Mouse (Mus musculus) hindbrain, embryonic 16.5 days (tissue): ENCODE data around the gene Tsks. TPM values are rescaled to one million over a fixed set of nuclear protein-coding genes. Genes with fewer than 3 reads are reported as not detected.

ENCODE experiments used
- ATAC-seq: fragments of 200-750 bp; cut with Nextera tagmentation; 2 replicates; pipeline ENCODE4 v1.8.0; 2017; ENCODE audit warnings: moderate TSS enrichment, moderate library complexity
- H3K27ac ChIP-seq: fragments of 300-500 bp; sonication (generic); 2 replicates; pipeline ENCODE4 v1.5.1; 2014; ENCODE audit warnings: low read depth, mild to moderate bottlenecking, control low read depth, low read length, moderate library complexity
- H3K27me3 ChIP-seq: fragments of 300-500 bp; sonication (generic); replicated peaks from 2 replicates; pipeline ENCODE4 v1.6.1; 2014; ENCODE audit warnings: low read length; ENCODE audit not compliant: control insufficient read depth, insufficient read depth
- H3K36me3 ChIP-seq: fragments of 300-500 bp; sonication (generic); 2 replicates; pipeline ENCODE4 v1.6.1; 2014; ENCODE audit warnings: mild to moderate bottlenecking, low read length, moderate library complexity, mixed read lengths; ENCODE audit not compliant: control insufficient read depth, insufficient read depth
- H3K4me1 ChIP-seq: fragments of 300-500 bp; sonication (generic); 2 replicates; pipeline ENCODE4 v1.6.1; 2014; ENCODE audit warnings: low read depth, low read length; ENCODE audit not compliant: control insufficient read depth, insufficient read depth
- H3K4me2 ChIP-seq: fragments of 300-500 bp; sonication (generic); 2 replicates; pipeline ENCODE4 v1.6.1; 2014; ENCODE audit warnings: mild to moderate bottlenecking, low read length, control low read depth, moderate library complexity
- H3K4me3 ChIP-seq: fragments of 300-500 bp; sonication (generic); 2 replicates; pipeline ENCODE4 v1.5.1; 2014; ENCODE audit warnings: mild to moderate bottlenecking, low read length, control low read depth, moderate library complexity
- H3K9ac ChIP-seq: fragments of 300-500 bp; sonication (generic); 2 replicates; pipeline ENCODE4 v1.6.1; 2014; ENCODE audit warnings: low read depth, mild to moderate bottlenecking, control low read depth, low read length, moderate library complexity
- H3K9me3 ChIP-seq: fragments of 300-500 bp; sonication (generic); 2 replicates; pipeline ENCODE4 v1.6.1; 2014; ENCODE audit warnings: mild to moderate bottlenecking, low read length, moderate library complexity; ENCODE audit not compliant: control insufficient read depth
- WGBS: fragments of 180-500 bp; shearing (Covaris S2); extraction: QIAGEN DNeasy Blood & Tissue Kit; methylation state at CpG from one replicate; pipeline ENCODE4 v1.1.7; 2014; 5-methylcytosine and 5-hydroxymethylcytosine counted together
- polyA plus RNA-seq: library from polyadenylated mRNA; unstranded; fragments of >200 nt; fragmentation: Nextera tagmentation; extraction: Ambion mirVana; gene quantifications from 2 replicates; pipeline ENCODE4 v1.2.1, GENCODE M21; 2015

The Tsks gene
- polyA plus RNA-seq, 1 experiment from 2014 or later = not detected

DNA sequence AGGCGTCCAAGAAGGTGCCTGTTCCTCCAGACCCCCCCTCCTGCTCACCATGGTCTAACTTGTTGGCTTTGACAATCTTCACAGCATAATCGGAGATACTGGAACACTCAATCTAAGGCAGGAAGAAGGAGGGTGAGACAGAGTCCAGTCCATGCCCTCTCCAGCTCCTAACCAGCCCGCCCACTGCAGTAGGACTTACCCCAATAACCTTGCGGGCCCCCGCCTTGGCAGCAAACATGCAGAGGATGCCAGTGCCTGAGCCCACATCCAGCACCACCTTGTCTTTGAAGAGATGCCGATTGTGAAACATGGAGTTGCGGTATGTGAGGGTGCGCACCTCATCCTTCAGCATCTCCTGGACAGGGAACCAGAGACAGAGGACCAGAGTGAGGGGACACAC is 38.5 kb downstream of the Tsks start:
- WGBS = 96% methylated on average over 8 of the region's 8 CpGs

DNA sequence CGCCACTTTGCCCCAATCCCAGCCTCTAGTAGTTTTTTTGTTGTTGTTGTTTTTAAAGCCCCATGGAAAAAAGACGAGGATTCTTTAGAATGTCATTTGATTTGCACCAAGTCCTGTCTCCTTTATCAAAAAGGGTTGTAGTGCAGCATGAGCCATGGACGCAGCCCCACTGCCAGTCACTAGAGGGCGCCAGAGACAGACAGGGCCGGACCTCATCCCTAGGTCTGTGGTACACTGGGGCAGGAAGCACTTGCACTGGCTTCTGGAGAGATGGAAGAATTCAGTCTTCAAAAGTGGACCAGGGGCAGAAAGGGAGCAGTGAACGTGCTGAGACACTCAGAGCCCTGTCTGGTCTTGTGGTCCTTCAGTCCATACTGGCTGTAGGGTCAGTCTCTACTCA is 40.1 kb downstream of the Tsks start:
- 37% methylated on average over 6 of the region's 6 CpGs for WGBS
- Histone ChIP-seq H3K9me3 (no peaks in the 10 kb centered on the region), H3K36me3 (peaks cover 32% of the 10 kb centered on the region), H3K4me3 (no peak overlapping the region), H3K4me2 (no peak overlapping the region), H3K4me1 (peaks cover 22% of the 10 kb centered on the region), H3K9ac (no peak overlapping the region), H3K27ac (no peak overlapping the region), H3K27me3 (no peaks in the 10 kb centered on the region)
- no peak for ATAC-seq

More for the DNA sequence above, 38.5 kb downstream of the Tsks start:
- H3K4me2 ChIP-seq = no peak overlapping the region
- no peak for ATAC-seq
- H3K27ac ChIP-seq = no peak overlapping the region
- peaks cover 46% of the 10 kb centered on the region for H3K36me3 ChIP-seq
- no peaks in the 10 kb centered on the region for H3K9me3 ChIP-seq
- no peak overlapping the region for H3K4me3 ChIP-seq
- H3K27me3 ChIP-seq = no peaks in the 10 kb centered on the region
- peaks cover 18% of the 10 kb centered on the region for H3K4me1 ChIP-seq
- H3K9ac ChIP-seq = no peak overlapping the region

DNA sequence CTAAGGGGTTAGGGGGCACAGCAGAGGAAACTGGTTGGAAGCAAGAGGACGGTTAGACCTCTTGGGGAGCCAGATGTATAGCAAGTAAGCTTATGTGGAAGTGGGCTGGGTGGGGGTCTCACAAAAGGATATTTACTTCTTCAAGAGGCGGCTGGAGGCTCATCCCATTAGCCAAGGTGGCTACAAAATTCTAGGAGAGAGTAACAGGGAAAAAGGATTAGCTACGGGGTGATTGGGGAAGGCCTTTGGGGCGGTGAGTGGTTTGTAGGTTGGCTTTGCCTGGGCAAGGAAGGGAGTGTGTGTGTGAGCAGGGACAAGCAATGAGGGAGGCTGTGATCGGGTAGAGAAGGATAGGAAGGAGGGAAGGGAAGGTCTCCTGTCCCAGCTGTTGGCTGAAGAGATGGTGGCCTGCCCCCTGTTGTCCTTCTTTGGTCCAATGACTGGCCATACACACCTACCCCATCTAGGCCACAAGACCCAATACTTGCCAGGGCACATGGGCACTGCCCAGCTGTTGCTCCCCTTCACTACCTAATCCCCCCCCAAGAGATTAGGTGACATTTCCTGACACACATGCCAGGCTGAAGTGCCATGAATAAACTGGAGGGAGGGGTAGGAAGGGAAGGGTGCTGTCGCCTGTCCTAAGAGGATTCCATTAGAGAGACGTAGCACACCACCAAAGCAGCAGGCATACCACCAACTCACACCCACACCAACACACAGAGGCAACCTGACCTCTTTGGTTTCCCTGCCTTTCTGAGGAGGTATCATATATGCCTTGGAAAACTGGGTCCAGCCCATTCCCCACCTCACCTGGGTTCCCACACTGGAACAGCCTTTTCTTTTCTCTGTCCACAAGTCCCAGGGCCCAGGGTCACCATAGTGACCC is 41.2 kb downstream of the Tsks start:
- Histone ChIP-seq H3K9me3 (no peaks in the 10 kb centered on the region), H3K36me3 (peaks cover 24% of the 10 kb centered on the region), H3K27me3 (no peaks in the 10 kb centered on the region), H3K27ac (no peak overlapping the region; the same call in 1 of the 2 replicates), H3K4me2 (peak overlapping the region; percentile 77), H3K9ac (0 out of 2 replicates have a peak overlapping the region, but pooled peaks have one; percentile 44), H3K4me3 (peak overlapping the region; percentile 94), H3K4me1 (peaks cover 28% of the 10 kb centered on the region)
- 70% methylated on average over 7 of the region's 7 CpGs for WGBS
- no peak for ATAC-seq

DNA sequence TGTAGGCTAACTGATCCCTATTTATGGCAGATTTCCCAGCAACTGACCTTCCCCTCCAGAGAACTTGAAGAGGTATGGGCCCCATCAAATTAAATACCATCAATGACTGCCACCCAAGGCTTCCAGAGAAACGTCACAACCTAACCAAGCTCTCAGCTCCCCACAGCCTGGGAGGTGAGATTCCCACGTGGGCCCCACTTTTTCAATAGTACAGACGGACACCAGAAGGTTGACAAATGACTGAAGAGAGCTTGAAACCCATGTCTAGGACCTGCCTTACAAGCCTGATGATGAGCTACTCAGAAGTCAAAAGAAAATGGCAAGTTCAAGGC is 41.8 kb downstream of the Tsks start:
- Histone ChIP-seq H3K4me2 (peak overlapping the region; percentile 77), H3K27ac (no peak overlapping the region), H3K27me3 (no peaks in the 10 kb centered on the region), H3K4me1 (peaks cover 28% of the 10 kb centered on the region), H3K36me3 (peaks cover 21% of the 10 kb centered on the region), H3K4me3 (peak overlapping the region; percentile 94), H3K9me3 (no peaks in the 10 kb centered on the region), H3K9ac (no peak overlapping the region)
- no peak for ATAC-seq
- WGBS = 39% methylated on average over 3 of the region's 3 CpGs

DNA sequence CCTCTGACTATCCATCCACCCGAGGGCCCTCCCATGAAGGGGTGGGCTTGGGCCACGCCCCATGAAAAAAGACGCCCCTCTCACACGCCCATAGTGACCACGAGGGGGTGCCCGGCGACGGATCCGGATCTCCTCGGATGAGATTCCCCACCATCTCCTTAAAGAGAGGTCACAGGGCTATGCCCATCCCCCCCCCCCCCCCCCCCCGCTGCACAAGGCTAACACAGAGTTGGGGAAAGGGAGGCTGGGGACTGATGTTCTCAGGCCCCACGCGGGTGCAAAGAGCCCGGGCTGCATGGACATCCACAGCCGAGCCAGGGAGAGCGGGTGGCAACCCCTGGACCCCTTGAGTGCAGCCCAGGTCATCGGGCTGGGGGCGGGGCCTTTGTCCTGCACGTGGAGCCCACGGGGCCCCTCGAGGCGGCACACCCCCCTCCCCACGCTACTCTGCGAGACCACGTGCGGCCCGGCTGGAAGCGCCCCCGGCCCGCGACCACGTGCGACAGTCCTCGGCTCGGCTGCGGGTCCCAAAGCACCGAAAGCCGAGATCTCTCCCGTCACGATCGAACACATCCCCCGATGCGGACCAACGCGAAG is 42.7 kb downstream of the Tsks start:
- H3K4me3 ChIP-seq = peak overlapping the region; percentile 94
- ATAC-seq = no peak; the same call in 1 of the 2 replicates
- WGBS = under 1% methylated on average over 41 of the region's 45 CpGs

GRCm38 (mm10) chr7:44986192-44986878 is 43.3 kb downstream of the Tsks start, which contains the start of gene Prmt1:
Gene Prmt1 (minus strand): TSS chr7:44986568.
- ATAC-seq = peak; percentile 98
- Histone ChIP-seq H3K4me3 (peak within 1 kb of the TSS; percentile 94), H3K4me1 (peaks cover 28% of the 10 kb centered on the region), H3K36me3 (peaks cover 8% of the 10 kb centered on the region), H3K27ac (peak within 1 kb of the TSS; percentile 96), H3K9ac (peak within 1 kb of the TSS; percentile 97), H3K9me3 (no peaks in the 10 kb centered on the region), H3K4me2 (peak within 1 kb of the TSS; percentile 85), H3K27me3 (no peaks in the 10 kb centered on the region)
- WGBS = under 1% methylated on average over 42 of the region's 42 CpGs

More for the DNA sequence above, 42.7 kb downstream of the Tsks start:
- H3K4me1 ChIP-seq = peaks cover 28% of the 10 kb centered on the region
- no peaks in the 10 kb centered on the region for H3K9me3 ChIP-seq
- peak overlapping the region; percentile 97 for H3K9ac ChIP-seq
- peak overlapping the region; percentile 96 for H3K27ac ChIP-seq
- H3K27me3 ChIP-seq = no peaks in the 10 kb centered on the region
- H3K36me3 ChIP-seq = peaks cover 14% of the 10 kb centered on the region
- H3K4me2 ChIP-seq = peak overlapping the region; percentile 77

DNA sequence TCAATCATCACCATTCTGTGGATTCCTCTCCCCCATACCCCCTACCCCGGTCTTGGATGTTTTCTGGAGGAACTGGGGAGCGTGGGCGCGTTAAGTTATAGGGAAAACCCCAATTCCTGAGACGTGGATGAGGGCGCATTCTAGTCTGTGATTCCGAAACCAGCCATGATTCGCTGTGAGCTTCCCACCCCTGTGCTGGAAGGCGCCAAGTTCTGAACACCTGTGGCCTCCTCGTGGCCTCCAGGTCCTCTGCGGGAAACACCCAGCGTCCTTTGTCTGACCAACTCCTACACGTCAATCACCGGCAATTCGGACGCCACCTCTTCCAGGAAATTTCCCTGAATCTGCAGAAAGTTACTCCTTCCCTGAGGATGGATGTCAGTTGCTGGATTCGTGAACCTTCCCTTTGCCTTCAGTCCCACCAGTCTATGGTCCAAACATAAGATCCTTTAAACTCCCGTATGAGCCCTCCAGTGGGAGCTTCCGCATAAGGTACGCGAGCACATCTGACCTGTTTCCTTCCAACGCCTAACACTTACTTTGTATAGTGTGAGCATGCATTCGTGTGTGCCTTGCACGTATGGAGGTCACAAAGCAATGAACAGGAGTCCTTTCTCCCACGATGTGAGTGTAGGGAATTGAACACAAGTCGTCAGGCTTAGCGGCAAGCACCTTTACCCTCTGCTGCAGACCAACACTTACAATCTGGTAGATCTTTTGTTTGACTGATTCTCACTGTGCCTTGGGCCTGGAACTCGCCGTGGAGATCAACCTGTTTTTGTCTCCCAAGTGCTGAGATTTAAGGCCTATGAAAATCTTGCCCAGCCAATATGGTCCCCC is 44.1 kb downstream of the Tsks start:
- WGBS = under 1% methylated on average over 29 of the region's 29 CpGs
- ATAC-seq = peak; percentile 18

DNA sequence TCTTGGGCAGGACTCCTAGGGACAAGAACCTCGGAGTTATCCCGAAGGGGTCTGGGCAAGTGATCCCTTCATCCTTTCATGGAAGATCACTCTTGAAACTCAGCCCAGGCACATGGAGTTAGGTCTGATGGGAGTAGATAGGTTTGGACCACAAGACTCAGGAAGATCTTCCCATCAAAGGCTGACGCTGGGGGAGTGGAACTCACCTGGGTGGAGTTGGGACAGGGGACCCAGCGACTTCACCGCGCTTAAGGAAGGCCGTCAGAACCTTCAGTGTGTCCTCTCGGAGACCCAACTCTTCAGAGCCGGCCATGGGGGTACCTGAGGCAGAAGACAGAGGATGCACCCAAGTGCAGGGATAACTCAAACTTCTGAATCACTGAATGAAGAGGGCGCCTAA is 53.7 kb downstream of the Tsks start:
- peak overlapping the region; percentile 63 for H3K4me2 ChIP-seq
- H3K9ac ChIP-seq = peak overlapping the region; percentile 24; the same call in 1 of the 2 replicates
- 18% methylated on average over 10 of the region's 10 CpGs for WGBS
- 0 out of 2 replicates have a peak overlapping the region, but pooled peaks have one; percentile 32 for H3K27ac ChIP-seq
- H3K36me3 ChIP-seq = peaks cover 14% of the 10 kb centered on the region
- peaks cover 16% of the 10 kb centered on the region for H3K4me1 ChIP-seq
- H3K27me3 ChIP-seq = no peaks in the 10 kb centered on the region
- H3K4me3 ChIP-seq = peak overlapping the region; percentile 65
- no peaks in the 10 kb centered on the region for H3K9me3 ChIP-seq
- ATAC-seq = no peak

More for the DNA sequence above, 44.1 kb downstream of the Tsks start:
- peak overlapping the region; percentile 94 for H3K4me3 ChIP-seq
- peak overlapping the region; percentile 85 for H3K4me2 ChIP-seq
- no peaks in the 10 kb centered on the region for H3K9me3 ChIP-seq
- no peaks in the 10 kb centered on the region for H3K27me3 ChIP-seq
- H3K9ac ChIP-seq = peak overlapping the region; percentile 80
- H3K4me1 ChIP-seq = peaks cover 28% of the 10 kb centered on the region
- peaks cover under 1% of the 10 kb centered on the region; the same call in 1 of the 2 replicates for H3K36me3 ChIP-seq
- peak overlapping the region; percentile 92 for H3K27ac ChIP-seq
